Mouse (Mus musculus): ENCODE measurements around the gene Rnase13.

DNA sequence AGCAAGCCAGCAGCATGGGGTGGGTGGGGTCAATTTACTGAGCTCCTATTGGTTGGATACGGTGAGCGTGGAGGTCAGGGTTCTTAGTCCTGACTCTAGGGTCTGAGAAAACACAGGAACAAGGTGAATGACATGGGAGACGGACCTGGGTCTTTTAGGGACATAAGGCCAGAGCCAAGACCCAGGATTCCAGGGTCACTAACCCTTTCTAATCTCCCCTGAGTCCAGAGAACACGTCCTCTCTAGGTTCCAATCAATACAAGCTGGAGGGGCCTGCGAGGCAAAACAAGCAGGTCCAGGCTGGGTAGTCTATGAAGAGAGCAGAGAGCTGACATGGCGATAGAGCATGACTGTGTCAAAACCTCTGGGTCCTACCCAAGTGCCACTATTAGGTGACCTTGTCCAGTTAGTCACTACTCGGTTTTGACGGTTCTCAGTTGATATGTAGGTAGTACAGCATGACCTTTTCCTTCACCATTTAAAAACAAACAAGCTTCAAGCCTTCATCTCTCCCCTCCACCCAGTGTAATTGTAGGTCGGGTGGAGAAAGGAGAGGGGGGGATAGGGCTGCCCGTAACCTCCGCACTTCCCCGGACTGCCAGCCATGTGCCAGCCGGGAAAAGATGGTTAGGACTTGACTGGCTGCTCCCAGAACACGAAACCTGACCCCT is 10.0 kb downstream of the Rnase13 start:
- TF ChIP-seq POLR2A (IDR thresholded peaks at IDR 0.05; ENCODE audit: insufficient read depth, low read depth, low read length) (no peak), CTCF (IDR thresholded peaks at IDR 0.05; ENCODE audit: insufficient read depth, low read depth, low read length) (no peak)

All from olfactory bulb, adult 2 months (tissue).